Mouse (Mus musculus) layer of hippocampus, postnatal 10 days (tissue): Measurements from ENCODE around the gene Slc35e1. TPM values are rescaled to one million over a fixed set of nuclear protein-coding genes. Genes with fewer than 3 reads are reported as not detected.

Source experiments
- DNase-seq, 2 experiments: peaks; one replicate each; pipeline ENCODE4 v3.0.0; 2021; ENCODE audit warnings: low spot score in 2 of 2
- long read RNA-seq: library from polyadenylated mRNA; stranded (forward); transcript quantifications from one replicate; pipeline ENCODE4 v2.0.0, GENCODE M21; 2023
- total RNA-seq, 2 experiments: library from RNA; stranded (reverse); gene quantifications; 2 replicates each; pipeline ENCODE4 v1.2.3; 2021

Slc35e1 gene
- 10 to 100 TPM; 37.6 to 40.2 TPM for total RNA-seq
- long read RNA-seq, full-length matches to known transcripts = 21 of 33 reads
- long read RNA-seq, partial matches to known transcripts = 1 of 33 reads
- long read RNA-seq, other reads (novel, unspliced or antisense) = 11 of 33 reads

- peak; percentile 36 to 39 for DNase-seq
Observed at GRCm38 (mm10) chr8:72491680-72492621, at the start of gene Slc35e1. Gene Slc35e1, minus strand, starts transcription at chr8:72492614.

GRCm38 (mm10) chr8:72539234-72539633 is 46.8 kb upstream of the Slc35e1 start:
- DNase-seq = no peak

GRCm38 (mm10) chr8:72534888-72535287 is 42.5 kb upstream of the Slc35e1 start:
- DNase-seq = no peak

DNA sequence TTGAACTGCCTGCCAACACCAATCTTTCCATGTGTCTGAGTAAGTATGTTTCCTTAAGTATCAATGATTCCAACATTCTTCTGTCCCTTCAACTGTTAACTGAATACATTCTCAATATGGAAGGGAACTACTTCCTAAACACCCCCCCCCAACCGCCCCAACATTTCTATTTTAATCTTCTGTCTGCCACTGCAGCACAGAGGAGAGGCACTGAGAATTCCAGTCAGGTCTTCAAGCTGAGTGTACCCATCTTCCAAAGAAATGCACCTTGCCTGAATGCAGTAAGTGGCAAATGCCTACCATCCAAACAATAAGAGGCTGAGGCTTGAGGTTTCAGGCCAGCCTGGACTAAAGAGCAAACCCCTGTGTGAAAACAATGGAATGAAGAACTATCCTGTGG is 39.7 kb upstream of the Slc35e1 start:
- DNase-seq = no peak

GRCm38 (mm10) chr8:72521888-72522287 is 29.5 kb upstream of the Slc35e1 start:
- no peak for DNase-seq

GRCm38 (mm10) chr8:72517421-72517988 is 25.1 kb upstream of the Slc35e1 start:
- no peak for DNase-seq

GRCm38 (mm10) chr8:72513158-72513557 is 20.7 kb upstream of the Slc35e1 start:
- DNase-seq = no peak

GRCm38 (mm10) chr8:72512648-72513047 is 20.2 kb upstream of the Slc35e1 start:
- DNase-seq = no peak

GRCm38 (mm10) chr8:72507505-72507904 is 15.1 kb upstream of the Slc35e1 start:
- no peak for DNase-seq

GRCm38 (mm10) chr8:72504637-72505314 is 12.4 kb upstream of the Slc35e1 start:
- DNase-seq = no peak

DNA sequence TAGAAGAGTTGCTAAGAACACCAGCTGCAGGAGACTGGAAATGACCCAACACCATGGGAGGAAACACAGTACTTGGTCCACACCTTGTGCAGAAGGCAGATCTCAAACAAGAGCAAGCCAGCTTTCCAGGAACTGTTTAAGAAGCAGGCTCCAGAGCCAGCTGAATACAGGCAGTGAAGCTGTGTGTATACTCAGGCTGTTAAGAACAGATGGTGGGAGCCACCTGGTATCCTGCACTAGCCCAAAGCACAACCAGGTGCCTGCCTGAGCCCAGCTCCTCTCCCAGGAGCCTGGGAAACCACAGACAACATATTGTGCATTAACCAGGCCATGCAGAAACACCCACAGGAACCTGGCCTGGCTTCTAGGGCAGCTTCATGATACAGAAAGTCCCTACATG is 11.7 kb upstream of the Slc35e1 start:
- DNase-seq = no peak

DNA sequence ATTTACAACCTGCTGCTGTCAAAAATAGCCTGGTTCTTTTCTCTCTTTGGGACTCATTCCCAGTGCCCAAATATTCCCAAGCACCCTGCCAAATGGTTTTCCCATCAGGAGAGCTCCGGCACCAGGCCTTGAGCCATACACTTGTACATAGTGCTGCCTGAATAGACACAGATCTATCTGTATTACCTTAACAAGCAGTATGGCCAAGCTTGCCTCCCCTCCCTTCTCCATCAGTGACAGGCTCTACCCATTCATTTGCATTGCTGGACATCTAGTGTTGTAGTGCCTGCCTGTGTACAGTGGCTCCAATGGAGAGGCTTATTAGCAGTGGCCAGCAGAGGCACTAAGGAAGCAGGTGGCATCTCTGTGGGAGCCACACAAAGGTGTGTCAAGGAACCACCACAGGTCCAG is 8.1 kb upstream of the Slc35e1 start:
- DNase-seq = no peak

DNA sequence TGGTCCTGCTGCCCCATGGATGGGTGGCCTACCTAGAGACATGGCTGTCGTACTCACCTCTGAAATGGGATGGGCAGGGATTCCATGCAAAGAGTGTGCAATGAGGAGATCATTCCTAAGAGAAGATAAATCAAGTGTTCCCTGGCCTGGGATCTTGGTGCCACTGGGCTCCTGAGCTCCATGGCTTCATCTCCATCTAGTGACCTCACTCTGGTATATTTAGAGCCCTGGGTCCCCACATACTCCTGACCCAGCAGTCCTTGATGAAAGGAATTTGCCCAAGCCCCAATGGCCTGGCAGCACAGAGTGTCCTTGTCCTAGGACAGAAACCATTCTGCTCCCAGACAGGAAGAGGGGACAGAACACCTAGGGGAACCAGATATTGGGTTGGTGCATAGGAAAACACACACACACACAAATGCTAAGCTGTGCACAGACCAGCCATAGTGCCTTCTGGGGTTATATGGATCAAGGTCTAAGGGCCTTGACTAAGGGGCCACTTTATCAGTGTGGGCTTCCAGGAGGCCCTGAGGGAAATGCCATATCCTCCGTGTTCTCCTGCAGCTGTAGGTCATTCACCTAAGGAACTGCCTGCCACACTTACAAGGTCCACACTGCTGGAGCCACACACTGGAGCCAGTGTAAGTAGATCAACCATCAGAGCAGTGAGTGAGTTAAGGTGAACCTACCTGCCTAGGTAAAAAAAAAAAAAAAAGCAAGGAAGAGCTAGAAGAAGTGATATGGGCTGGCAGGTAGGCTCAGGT is 7.3 kb upstream of the Slc35e1 start:
- DNase-seq = no peak

DNA sequence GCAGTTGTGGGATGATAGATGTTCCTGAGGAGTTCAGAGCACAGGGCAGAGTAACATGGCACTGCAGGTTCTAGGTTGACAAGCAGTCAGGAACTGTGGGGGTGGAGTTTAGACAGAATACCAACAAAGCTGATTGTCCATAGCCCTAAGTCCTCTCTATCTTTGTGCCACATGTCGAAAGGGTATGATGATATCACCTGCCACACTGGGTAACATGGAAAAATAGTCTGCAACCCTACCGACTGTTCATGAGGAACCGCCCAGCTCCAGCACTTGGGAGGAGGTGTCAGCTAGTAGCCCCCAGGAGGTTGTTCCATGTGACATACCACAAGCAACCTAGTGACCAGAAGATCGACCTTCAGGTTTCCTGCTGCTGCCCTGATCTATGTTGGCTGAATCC is 6.1 kb upstream of the Slc35e1 start:
- DNase-seq = no peak

DNA sequence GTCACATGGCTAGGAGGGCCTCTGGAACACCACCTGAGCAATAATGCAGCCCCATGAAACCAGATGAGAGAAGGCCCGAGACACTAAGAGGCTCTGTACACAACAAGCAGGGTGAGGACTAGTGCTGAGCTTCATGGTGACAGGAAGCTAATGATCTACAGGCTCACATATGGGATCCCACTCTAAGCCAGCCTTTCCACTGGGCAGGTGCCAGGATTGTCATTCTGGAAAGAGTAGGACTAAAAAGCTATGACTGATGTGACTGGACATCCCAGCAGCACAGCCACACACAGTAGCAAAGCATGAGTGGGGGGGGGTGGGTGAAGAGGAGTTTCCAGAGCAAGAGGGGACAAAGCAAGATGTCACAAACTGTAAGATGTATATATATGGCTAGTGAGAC is 5.5 kb upstream of the Slc35e1 start:
- DNase-seq = no peak

- DNase-seq = no peak
Observed at GRCm38 (mm10) chr8:72496217-72496616, 3.8 kb upstream of the Slc35e1 start.

DNA sequence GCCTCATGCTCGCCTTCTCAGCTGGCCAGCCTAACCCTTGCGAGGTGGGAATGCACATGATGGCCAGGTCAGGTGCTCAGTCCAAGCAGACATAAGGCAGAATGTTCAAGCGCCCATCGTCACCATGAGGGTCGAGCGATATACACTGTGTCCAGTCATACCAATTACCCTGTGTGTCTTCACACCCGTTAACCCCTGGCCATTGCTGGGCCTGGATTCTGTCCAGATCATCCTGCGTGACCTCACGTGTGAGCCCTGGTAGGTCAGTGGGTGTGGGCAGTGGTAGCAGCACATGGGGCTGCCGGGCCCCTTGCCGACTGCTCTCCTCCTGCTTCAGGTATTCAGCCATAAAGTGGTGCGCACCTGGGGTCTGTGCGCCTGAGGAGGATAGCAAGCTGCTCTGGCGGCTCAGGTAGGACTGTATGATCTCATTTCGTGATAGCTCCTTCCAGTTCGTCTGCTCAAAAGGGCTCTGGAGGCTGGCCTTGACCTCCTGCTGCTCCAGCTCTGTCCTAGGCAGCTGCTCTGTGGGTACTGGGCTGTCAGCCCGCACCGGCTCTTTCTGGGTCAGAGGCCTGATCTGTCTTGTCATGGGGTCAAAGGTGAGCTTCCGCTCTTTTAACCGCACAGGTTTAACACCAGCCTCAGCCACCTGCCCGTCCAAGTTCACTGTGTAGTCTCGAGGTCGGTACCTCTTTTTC is 3.1 kb upstream of the Slc35e1 start:
- DNase-seq = no peak

- DNase-seq = no peak
Observed at GRCm38 (mm10) chr8:72493381-72493780, 967 bp upstream of the Slc35e1 start.

DNA sequence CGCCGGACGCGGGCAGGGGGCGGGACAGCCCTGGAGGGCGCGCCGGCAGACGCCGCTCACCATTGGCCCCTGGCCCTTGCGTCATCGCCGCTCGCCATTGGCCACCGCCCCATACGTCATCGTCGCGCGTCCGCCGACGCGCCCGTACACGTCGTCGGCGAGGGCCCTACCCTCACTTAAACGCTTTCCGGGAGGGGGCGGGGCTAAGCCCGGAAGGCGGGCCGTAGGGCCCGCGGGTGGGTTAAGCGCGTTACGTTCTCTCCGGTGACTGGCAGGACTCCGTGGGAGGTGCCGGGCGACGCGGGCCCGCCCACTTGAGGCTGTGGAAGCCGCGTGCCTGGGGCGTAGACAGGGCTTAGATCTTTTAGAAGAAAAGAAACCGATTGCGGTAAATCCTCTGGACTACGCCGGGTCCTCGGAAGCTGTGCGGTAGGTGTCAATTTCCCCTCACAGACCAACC is 238 bp upstream of the Slc35e1 start:
- peak; percentile 99 for DNase-seq

DNA sequence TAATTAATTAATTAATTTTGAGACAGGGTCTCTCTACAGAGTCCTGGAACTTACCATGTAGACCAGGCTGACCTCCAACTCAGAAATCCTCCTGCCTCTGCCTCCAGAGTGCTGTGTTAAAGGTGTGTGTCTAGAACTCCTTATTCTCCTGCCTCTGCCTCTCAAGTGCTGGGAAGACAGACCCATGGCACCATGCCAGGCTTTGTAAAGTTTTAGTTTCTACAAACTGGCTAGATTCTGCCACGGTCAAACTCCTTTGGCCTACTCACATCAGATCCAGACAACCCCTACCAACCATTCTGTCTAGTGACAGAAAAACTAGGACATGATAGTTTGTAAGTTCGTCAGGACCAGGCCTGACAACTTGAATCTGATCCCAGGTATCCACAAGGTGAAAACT is 1.4 kb downstream of the Slc35e1 start:
- no peak for DNase-seq
